Mouse (Mus musculus): Measurements from ENCODE around the gene Pgr.

DNA sequence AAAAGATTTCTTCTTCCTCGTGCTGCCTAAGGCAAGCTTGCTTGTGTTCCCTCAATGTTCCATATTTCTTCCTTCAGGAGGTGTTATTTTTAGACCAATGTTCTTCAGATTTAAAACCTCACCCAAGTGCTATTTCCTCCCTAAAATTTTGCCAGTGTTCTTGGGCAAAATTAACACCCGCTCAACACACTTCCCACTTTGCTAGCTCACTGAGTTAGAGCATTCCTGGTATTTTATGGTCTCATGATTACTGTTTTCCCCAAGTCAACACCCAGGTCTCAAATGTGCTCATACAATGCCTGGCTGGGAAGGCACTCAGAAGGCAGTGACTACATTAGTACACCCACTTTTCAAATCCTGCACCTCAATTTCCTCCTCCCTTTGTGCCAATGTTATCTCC lies 27.9 kb downstream of the Pgr start:
- TF ChIP-seq CTCF (IDR thresholded peaks at IDR 0.05; ENCODE audit: extremely low read depth, insufficient read depth, low read length), result no peak
- TF ChIP-seq POLR2A (IDR thresholded peaks at IDR 0.05; ENCODE audit: extremely low read depth, insufficient read depth, low read length), result no peak
